Mouse (Mus musculus) G1E (cell line): ENCODE results near the gene Nudt13.

Source experiments
- CTCF ChIP-seq: IDR thresholded peaks from 2 replicates; pipeline ENCODE4 v1.5.1; 2012; ENCODE audit warnings: low read depth, low read length, inconsistent platforms, mixed read lengths
- GATA1 ChIP-seq: IDR thresholded peaks from 2 replicates; pipeline ENCODE4 v1.6.1; 2012; ENCODE audit warnings: borderline replicate concordance, low read length, inconsistent platforms, mixed read lengths
- POLR2AphosphoS5 ChIP-seq: IDR thresholded peaks from 2 replicates; pipeline ENCODE4 v1.6.1; 2012; ENCODE audit warnings: low read depth, low read length, inconsistent platforms; ENCODE audit not compliant: insufficient replicate concordance
- TAL1 ChIP-seq: conservative IDR thresholded peaks from 2 replicates; pipeline ENCODE4 v1.6.1; 2012; ENCODE audit warnings: low read depth, low read length, inconsistent platforms, mixed read lengths

GRCm38 (mm10) chr14:20347441-20347990, 53.0 kb downstream of the Nudt13 start:
- TF ChIP-seq CTCF = no peak
- no peak for TF ChIP-seq POLR2AphosphoS5
- TF ChIP-seq TAL1 = no peak
- no peak for TF ChIP-seq GATA1
